Mouse (Mus musculus): Measurements from ENCODE around the gene Pctp.

Pctp gene

GRCm38 (mm10) chr11:89976361-89976760 is 26.3 kb downstream of the Pctp start:
- DNase-seq, result no peak

DNA sequence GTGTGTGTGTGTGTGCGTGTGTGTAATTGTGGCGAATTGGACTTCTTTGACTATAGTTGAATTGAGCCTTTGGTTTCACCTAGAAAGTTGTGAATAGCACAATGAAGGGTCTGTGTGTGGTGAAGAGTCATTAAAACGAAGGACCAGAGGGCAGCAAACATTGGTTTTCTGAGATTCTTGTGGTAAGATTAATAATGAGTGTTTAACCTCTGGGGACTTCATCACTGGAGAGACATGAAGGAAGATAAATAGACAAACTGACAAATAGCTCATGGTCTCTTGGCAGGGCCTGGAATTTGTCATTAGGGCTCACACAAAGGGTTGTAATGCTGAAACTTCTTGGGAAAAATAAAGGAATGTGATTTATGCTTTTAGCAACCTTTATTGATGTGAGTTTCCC is 31.4 kb downstream of the Pctp start:
- no peak for DNase-seq

GRCm38 (mm10) chr11:89970726-89971125 is 32.0 kb downstream of the Pctp start:
- no peak for DNase-seq

GRCm38 (mm10) chr11:89969131-89969530 is 33.6 kb downstream of the Pctp start:
- DNase-seq, result no peak

GRCm38 (mm10) chr11:89950691-89951270 is 51.9 kb downstream of the Pctp start:
- DNase-seq, result no peak

GRCm38 (mm10) chr11:89947806-89948205 is 54.9 kb downstream of the Pctp start:
- DNase-seq, result no peak

DNA sequence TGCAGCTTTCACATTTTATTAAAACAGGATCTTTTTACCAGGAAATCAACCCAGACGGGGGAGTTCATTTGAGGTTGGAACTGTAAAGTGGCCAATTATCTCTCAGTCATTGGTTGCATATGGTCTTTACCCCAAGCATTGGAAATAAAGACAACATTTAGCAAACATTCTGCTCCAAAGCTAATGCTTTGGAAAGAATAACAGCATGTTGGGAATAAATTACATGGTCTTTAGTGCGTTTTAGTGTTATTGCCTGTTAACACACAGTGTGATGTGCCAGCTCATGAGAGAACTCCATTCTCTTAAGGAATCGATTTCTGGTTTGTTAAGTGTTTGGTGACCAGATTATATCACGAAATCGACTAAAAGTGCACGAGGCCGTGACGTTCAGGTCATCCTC is 57.5 kb downstream of the Pctp start:
- no peak for DNase-seq

- DNase-seq, result peak; percentile 12 to 39
Observed at GRCm38 (mm10) chr11:89937241-89937640, 65.5 kb downstream of the Pctp start.

Measured in kidney, postnatal 25 days (tissue).